Mouse (Mus musculus) lung, embryonic 14.5 days (tissue): ENCODE measurements around the gene Wdr66. TPM values are rescaled to one million over a fixed set of nuclear protein-coding genes. Genes with fewer than 3 reads are reported as not detected.

ENCODE experiments used
- ATAC-seq: fragments of 200-750 bp; cut with Nextera tagmentation; 2 replicates; pipeline ENCODE4 v1.8.0; 2017; ENCODE audit warnings: mild to moderate bottlenecking, moderate TSS enrichment, moderate library complexity; ENCODE audit not compliant: insufficient read depth
- DNase-seq: peaks from one replicate; pipeline ENCODE4 v3.0.0-alpha.2; 2015
- H3K27ac ChIP-seq: fragments of 300-500 bp; sonication (generic); 2 replicates; pipeline ENCODE4 v1.5.1; 2014; ENCODE audit warnings: low read depth, mild to moderate bottlenecking, moderate library complexity
- H3K27me3 ChIP-seq: fragments of 300-500 bp; sonication (generic); 2 replicates; pipeline ENCODE4 v1.6.1; 2014; ENCODE audit warnings: low read length, control low read depth; ENCODE audit not compliant: insufficient read depth
- H3K36me3 ChIP-seq: fragments of 300-500 bp; sonication (generic); 2 replicates; pipeline ENCODE4 v1.6.1; 2014; ENCODE audit warnings: control low read depth; ENCODE audit not compliant: insufficient read depth
- H3K4me1 ChIP-seq: fragments of 300-500 bp; sonication (generic); 2 replicates; pipeline ENCODE4 v1.6.1; 2014; ENCODE audit warnings: antibody characterized with exemption, control low read depth; ENCODE audit not compliant: insufficient read depth
- H3K4me2 ChIP-seq: fragments of 300-500 bp; sonication (generic); 2 replicates; pipeline ENCODE4 v1.6.1; 2014; ENCODE audit warnings: mild to moderate bottlenecking
- H3K4me3 ChIP-seq: fragments of 300-500 bp; sonication (generic); 2 replicates; pipeline ENCODE4 v1.5.1; 2014; ENCODE audit warnings: low read depth, low read length
- H3K9ac ChIP-seq: fragments of 300-500 bp; sonication (generic); 2 replicates; pipeline ENCODE4 v1.6.1; 2014
- H3K9me3 ChIP-seq: fragments of 300-500 bp; sonication (generic); 2 replicates; pipeline ENCODE4 v1.6.1; 2016; ENCODE audit warnings: low read depth, low read length, control low read depth
- CTCF ChIP-seq: IDR thresholded peaks from 2 replicates; pipeline ENCODE4 v1.5.1; 2016; ENCODE audit warnings: antibody characterized with exemption, low read depth
- WGBS: fragments of 180-500 bp; shearing (Covaris S2); extraction: QIAGEN DNeasy Blood & Tissue Kit; methylation state at CpG from one replicate; pipeline ENCODE4 v1.1.7; 2014; 5-methylcytosine and 5-hydroxymethylcytosine counted together
- polyA plus RNA-seq: library from polyadenylated mRNA; unstranded; fragments of >200 nt; fragmentation: Nextera tagmentation; extraction: Ambion mirVana; gene quantifications from 2 replicates; pipeline ENCODE4 v1.2.1, GENCODE M21; 2014

Wdr66 gene
- polyA plus RNA-seq, 1 experiment from 2014 or later: 0.57 TPM

DNA sequence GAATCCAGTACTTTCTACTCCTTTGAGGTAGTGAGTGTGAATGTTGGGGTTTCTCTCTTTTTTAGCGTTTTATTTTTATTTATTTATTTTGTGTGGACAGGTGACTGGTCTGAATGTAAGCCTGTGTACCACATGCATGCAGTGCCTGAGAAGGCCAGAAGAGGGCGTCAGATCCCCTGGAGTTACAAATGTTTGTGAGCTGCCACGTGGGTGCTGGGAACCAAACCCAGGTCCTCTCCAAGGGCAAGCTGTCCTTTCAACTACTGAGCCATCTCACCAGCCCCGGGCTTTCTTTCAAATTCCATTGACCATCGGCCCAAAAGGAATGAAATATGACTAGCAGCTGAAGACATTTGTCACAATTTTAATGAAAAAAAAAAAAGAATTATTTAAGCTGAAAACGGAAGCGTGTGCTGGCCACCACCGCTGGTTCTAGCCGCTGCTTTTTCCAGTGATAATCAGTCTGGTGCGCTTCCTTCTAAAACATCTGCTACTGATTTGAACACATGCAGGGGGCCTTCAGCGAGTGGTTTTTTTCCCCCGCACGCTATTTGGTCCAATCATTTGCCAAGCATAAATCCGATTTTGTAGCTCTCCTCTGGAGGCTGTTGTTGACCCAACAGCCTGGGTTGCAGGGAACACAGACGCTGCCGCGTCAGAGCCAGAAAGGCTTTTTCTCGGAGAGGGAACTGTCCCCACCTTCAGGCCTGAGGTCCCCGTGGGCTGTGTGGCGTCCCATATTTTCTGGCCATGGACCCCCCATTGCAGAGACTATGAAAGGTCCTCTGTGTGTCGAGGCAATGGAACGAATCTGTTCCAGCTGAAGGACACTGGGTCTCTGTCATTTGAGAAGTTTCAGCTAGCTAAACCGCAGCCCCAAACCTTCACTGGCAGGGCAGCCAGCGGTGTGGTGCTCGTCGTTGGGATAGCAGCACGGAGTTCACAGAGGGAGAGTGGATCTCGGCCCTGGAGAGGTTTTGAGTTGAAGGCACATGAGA is 16.9 kb downstream of the Wdr66 start:
- no peak overlapping the region for H3K9ac ChIP-seq
- H3K4me2 ChIP-seq: no peak overlapping the region
- no peak for ATAC-seq
- peak; percentile 8; the same call in 1 of the 2 replicates for TF ChIP-seq CTCF
- WGBS: 79% methylated on average over 28 of the region's 28 CpGs
- no peaks in the 10 kb centered on the region for H3K4me1 ChIP-seq
- H3K9me3 ChIP-seq: no peaks in the 10 kb centered on the region
- DNase-seq: no peak
- H3K36me3 ChIP-seq: no peaks in the 10 kb centered on the region
- H3K4me3 ChIP-seq: no peak overlapping the region
- H3K27me3 ChIP-seq: no peaks in the 10 kb centered on the region
- H3K27ac ChIP-seq: no peak overlapping the region

DNA sequence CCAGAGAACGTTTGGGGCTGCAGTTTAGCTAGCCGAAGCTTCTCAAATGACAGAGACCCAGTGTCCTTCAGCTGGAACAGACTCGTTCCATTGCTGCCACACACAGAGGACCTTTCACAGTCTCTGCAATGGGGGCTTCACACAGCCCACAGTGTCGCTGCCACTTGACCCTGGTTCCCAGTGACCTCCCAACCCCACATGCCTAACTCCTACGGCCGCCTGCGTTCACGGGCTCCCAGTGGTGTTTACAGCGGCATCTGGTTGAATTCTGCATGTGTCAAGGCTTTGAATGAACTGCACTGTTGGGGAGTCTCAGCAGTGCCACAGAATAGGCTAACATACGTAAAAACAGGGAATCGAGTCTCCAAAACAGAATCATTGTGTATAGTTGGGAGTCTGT is 19.0 kb downstream of the Wdr66 start:
- Histone ChIP-seq H3K36me3 (no peaks in the 10 kb centered on the region), H3K9ac (no peak overlapping the region), H3K4me2 (no peak overlapping the region), H3K4me1 (no peaks in the 10 kb centered on the region), H3K27ac (no peak overlapping the region), H3K4me3 (no peak overlapping the region), H3K27me3 (no peaks in the 10 kb centered on the region), H3K9me3 (no peaks in the 10 kb centered on the region)
- TF ChIP-seq CTCF: no peak
- WGBS: 60% methylated on average over 11 of the region's 11 CpGs
- no peak for DNase-seq
- no peak for ATAC-seq

DNA sequence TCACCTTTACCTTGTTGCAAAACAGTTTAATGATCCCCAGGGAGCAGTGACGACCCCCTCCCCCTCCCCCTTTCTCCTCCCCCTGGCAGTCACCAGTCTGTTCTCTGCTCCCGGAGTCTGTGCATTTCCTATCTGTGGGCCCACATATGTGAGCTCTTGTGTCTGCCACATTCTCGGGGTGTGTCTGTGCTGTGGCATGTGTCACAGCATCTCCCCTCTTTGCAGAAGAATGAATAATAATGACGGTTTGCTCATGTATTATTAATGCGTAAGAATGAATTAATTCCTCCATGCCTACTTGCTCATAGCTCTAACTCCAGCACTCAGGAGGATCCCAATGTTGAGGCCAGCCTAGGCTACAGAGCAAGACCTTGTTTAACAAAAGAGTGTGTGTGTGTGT is 21.0 kb downstream of the Wdr66 start:
- Histone ChIP-seq H3K4me2 (no peak overlapping the region), H3K27me3 (no peaks in the 10 kb centered on the region), H3K4me1 (no peaks in the 10 kb centered on the region), H3K36me3 (no peaks in the 10 kb centered on the region), H3K4me3 (no peak overlapping the region), H3K27ac (no peak overlapping the region), H3K9ac (no peak overlapping the region), H3K9me3 (no peaks in the 10 kb centered on the region)
- ATAC-seq (no peak), DNase-seq (no peak)
- no peak for TF ChIP-seq CTCF
- WGBS: 71% methylated on average over 5 of the region's 5 CpGs

DNA sequence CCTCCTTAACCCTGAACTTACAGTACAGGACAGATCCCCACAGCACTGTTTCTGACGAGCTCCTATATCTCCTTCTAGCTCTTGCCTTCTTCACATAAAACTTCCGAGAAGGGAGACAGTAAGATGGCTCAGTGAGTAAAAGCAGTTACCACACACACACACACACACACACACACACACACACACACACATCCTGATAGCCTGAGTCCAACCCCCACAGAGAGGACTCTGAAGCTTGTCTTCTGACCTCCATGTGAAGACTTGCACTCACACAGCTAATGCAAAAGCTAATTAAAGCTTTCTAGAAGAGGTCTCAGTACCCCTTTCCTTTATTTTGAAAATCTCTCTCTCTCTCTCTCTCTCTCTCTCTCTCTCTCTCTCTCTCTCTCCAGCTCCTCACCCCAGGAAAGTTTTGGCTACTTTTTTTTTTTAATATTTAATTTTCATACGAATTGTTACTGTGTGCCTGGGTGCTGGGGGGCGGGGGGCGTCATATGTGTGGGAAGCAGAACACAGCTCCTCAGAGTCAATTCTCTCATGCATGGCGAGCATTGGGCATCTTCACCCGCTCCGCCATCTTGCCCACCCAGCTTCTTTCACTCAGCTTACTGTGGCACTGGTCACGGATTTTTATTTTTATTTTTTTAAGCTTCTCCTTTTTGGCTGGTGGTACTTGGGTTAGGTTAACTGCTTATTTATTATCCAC is 24.9 kb downstream of the Wdr66 start:
- ATAC-seq (no peak), DNase-seq (peak; percentile 41)
- H3K27ac ChIP-seq: peak overlapping the region; percentile 79
- H3K4me2 ChIP-seq: no peak overlapping the region; the same call in 1 of the 2 replicates
- no peak for TF ChIP-seq CTCF
- H3K4me3 ChIP-seq: no peak overlapping the region
- no peaks in the 10 kb centered on the region for H3K4me1 ChIP-seq
- H3K9ac ChIP-seq: no peak overlapping the region
- no peaks in the 10 kb centered on the region for H3K9me3 ChIP-seq
- H3K27me3 ChIP-seq: no peaks in the 10 kb centered on the region
- 66% methylated on average over 9 of the region's 9 CpGs for WGBS
- H3K36me3 ChIP-seq: no peaks in the 10 kb centered on the region

DNA sequence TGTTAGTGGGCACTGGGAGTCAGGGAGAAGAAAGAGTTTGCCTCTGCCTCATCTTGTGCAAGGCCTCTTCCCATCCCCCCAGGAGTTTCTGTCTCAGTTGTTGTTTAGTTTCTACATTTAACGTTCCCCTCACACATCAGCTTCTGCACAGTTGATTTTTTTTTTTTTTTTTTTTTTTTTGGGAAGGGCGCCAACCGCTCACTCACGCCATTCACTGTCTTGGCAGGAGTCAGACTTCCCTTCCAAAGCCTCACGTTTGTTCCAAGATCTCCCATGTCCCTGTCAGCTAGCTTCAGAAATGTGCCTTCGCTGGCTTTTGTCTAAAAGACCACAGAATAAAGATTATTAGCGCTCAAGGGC is 25.4 kb downstream of the Wdr66 start:
- peak overlapping the region; percentile 79 for H3K27ac ChIP-seq

DNA sequence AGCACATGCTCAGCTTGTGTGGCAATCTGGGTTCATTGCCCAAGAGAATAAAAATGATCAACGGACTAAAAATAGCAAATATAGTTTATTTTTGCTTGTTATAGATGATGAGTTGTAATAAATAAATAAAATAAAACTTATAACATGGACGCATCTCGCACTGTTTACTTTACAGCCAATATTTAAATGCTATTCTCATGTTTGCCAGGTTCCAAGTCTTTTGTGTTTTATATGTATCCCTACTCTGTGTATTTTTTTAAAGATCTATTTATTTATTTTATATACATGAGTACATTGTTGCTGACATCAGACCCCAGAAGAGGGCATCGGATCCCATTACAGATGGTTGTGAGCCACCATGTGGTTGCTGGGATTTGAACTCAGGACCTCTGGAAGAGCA is 25.8 kb downstream of the Wdr66 start:
- Histone ChIP-seq H3K36me3 (no peaks in the 10 kb centered on the region), H3K4me1 (no peaks in the 10 kb centered on the region), H3K4me2 (no peak overlapping the region), H3K9ac (no peak overlapping the region), H3K27me3 (no peaks in the 10 kb centered on the region), H3K4me3 (no peak overlapping the region), H3K27ac (peak overlapping the region; percentile 79), H3K9me3 (no peaks in the 10 kb centered on the region)
- no peak for TF ChIP-seq CTCF
- no peak for DNase-seq
- 47% methylated on average over 4 of the region's 4 CpGs for WGBS
- peak; percentile 35 for ATAC-seq

More for the DNA sequence above, 25.4 kb downstream of the Wdr66 start:
- ATAC-seq (peak; percentile 86), DNase-seq (peak; percentile 93)
- Histone ChIP-seq H3K4me3 (no peak overlapping the region), H3K9me3 (no peaks in the 10 kb centered on the region), H3K36me3 (no peaks in the 10 kb centered on the region), H3K9ac (no peak overlapping the region), H3K4me1 (no peaks in the 10 kb centered on the region), H3K27me3 (no peaks in the 10 kb centered on the region), H3K4me2 (no peak overlapping the region)
- TF ChIP-seq CTCF: no peak
- WGBS: 32% methylated on average over 7 of the region's 7 CpGs

DNA sequence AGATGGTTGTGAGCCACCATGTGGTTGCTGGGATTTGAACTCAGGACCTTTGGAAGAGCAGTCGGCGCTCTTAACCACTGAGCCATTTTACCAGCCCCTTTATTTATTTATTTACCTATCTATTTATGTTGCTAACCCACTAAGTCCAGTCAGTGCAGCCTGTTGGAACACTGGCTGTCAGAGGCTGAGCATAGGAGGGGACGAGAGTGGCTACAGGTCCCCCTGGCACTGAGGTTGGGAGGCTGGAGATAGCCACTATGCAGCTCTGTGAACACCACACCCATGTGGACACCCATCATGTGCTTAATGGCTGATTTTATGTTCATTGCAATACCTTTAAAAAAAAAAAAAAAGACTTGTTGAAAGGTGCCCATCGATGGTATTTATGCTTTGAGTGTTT is 27.3 kb downstream of the Wdr66 start:
- no peak overlapping the region for H3K9ac ChIP-seq
- no peak overlapping the region for H3K4me2 ChIP-seq
- no peaks in the 10 kb centered on the region for H3K27me3 ChIP-seq
- TF ChIP-seq CTCF: no peak
- H3K9me3 ChIP-seq: no peaks in the 10 kb centered on the region
- WGBS: 91% methylated on average over 4 of the region's 4 CpGs
- DNase-seq (no peak), ATAC-seq (no peak)
- H3K4me1 ChIP-seq: no peaks in the 10 kb centered on the region
- H3K27ac ChIP-seq: no peak overlapping the region
- H3K4me3 ChIP-seq: no peak overlapping the region
- H3K36me3 ChIP-seq: no peaks in the 10 kb centered on the region
